8 mouse cellular contexts compared by ENCODE assay signal in genomic region chr12:105248763-105249233, GRCm38 (mm10). TPM values are rescaled to one million over a fixed set of nuclear protein-coding genes. Genes with fewer than 3 reads are reported as not detected.
DNase-seq lines count a peak whose midpoint lies in the region; ATAC-seq lines count a peak whose summit lies in the region.

No protein-coding gene starts in this region.

- H3K27me3 ChIP-seq in lung, embryonic 15.5 days = no peaks in the 10 kb centered on the region
- no peaks in the 10 kb centered on the region for H3K27me3 ChIP-seq in embryonic facial prominence, embryonic 14.5 days (replicated peaks; ENCODE audit: control insufficient read depth, insufficient read depth, low read length)
- H3K27me3 ChIP-seq in midbrain, embryonic 10.5 days (ENCODE audit: low read depth, poor library complexity, severe bottlenecking) = no peaks in the 10 kb centered on the region

- peak; percentile 64; the same call in 1 of the 2 replicates for ATAC-seq in lung, embryonic 15.5 days (ENCODE audit: borderline replicate concordance, extremely low read depth, low FRiP score, low TSS enrichment)
- ATAC-seq in embryonic facial prominence, embryonic 14.5 days (ENCODE audit: low read depth) = peak; percentile 44; the same call in 1 of the 2 replicates
- no peak for ATAC-seq in inflammation-experienced regulatory T-cells, adult 6 months

- H3K4me1 ChIP-seq in lung, embryonic 15.5 days = peaks cover 12% of the 10 kb centered on the region
- H3K4me1 ChIP-seq in embryonic facial prominence, embryonic 14.5 days (ENCODE audit: control insufficient read depth, insufficient read depth, low read length) = peaks cover 6% of the 10 kb centered on the region; the same call in 1 of the 2 replicates
- H3K4me1 ChIP-seq in midbrain, embryonic 10.5 days = peaks cover 38% of the 10 kb centered on the region

- no peak overlapping the region for H3K27ac ChIP-seq in lung, embryonic 15.5 days
- no peak overlapping the region for H3K27ac ChIP-seq in embryonic facial prominence, embryonic 14.5 days (replicated peaks; ENCODE audit: low read depth, low read length)
- H3K27ac ChIP-seq in midbrain, embryonic 10.5 days (replicated peaks) = peak overlapping the region; percentile 70

- no peak for DNase-seq in lung, postnatal 25 days (ENCODE audit: low spot score)
- DNase-seq in embryonic facial prominence, embryonic 14.5 days (ENCODE audit: low spot score) = peak; percentile 43
- peak; percentile 4 for DNase-seq in kidney, adult 11 months
- DNase-seq in midbrain, embryonic 10.5 days (ENCODE audit: low spot score) = peak; percentile 31
- DNase-seq in c-Kit-positive CD71-positive TER-119-positive erythroid progenitor cells, embryonic 14.5 days (ENCODE audit: low spot score) = no peak
- DNase-seq in urinary bladder, postnatal 10 days (ENCODE audit: low spot score) = no peak

- WGBS in lung, embryonic 15.5 days = 2% methylated on average over 9 of the region's 9 CpGs
- WGBS in embryonic facial prominence, embryonic 14.5 days = 7% methylated on average over 8 of the region's 9 CpGs
- WGBS in midbrain, embryonic 10.5 days = 18% methylated on average over 9 of the region's 9 CpGs

- H3K4me2 ChIP-seq in lung, embryonic 15.5 days = peak overlapping the region; percentile 38
- peak overlapping the region; percentile 29; the same call in 1 of the 2 replicates for H3K4me2 ChIP-seq in embryonic facial prominence, embryonic 14.5 days (ENCODE audit: low read depth, low read length)

- H3K4me3 ChIP-seq in lung, embryonic 15.5 days = 0 out of 2 replicates have a peak overlapping the region, but pooled peaks have one; percentile 9
- H3K4me3 ChIP-seq in embryonic facial prominence, embryonic 14.5 days (ENCODE audit: low read depth, low read length) = no peak overlapping the region
- peak overlapping the region; percentile 24; the same call in 1 of the 2 replicates for H3K4me3 ChIP-seq in midbrain, embryonic 10.5 days

- H3K36me3 ChIP-seq in lung, embryonic 15.5 days = no peaks in the 10 kb centered on the region
- no peaks in the 10 kb centered on the region for H3K36me3 ChIP-seq in embryonic facial prominence, embryonic 14.5 days (ENCODE audit: control insufficient read depth, insufficient read depth, low read length)
- no peaks in the 10 kb centered on the region for H3K36me3 ChIP-seq in midbrain, embryonic 10.5 days

- H3K9me3 ChIP-seq in lung, embryonic 15.5 days = no peaks in the 10 kb centered on the region
- H3K9me3 ChIP-seq in embryonic facial prominence, embryonic 14.5 days (ENCODE audit: control insufficient read depth, low read length) = no peaks in the 10 kb centered on the region
- H3K9me3 ChIP-seq in midbrain, embryonic 10.5 days (replicated peaks) = no peaks in the 10 kb centered on the region

- no peak overlapping the region for H3K9ac ChIP-seq in lung, embryonic 15.5 days
- no peak overlapping the region for H3K9ac ChIP-seq in embryonic facial prominence, embryonic 14.5 days (ENCODE audit: low read depth, low read length)

RNA-seq across cellular contexts. Expression of gene Tcl1, which starts 26.2 kb away (rescaled TPM):
- polyA plus RNA-seq in lung, embryonic 15.5 days (2015; fragmentation: Nextera tagmentation; extraction: Ambion mirVana) = not detected in 2 replicates
- polyA plus RNA-seq in embryonic facial prominence, embryonic 14.5 days (2014; fragmentation: Nextera tagmentation; extraction: Ambion mirVana) = not detected in 2 replicates
- not detected in 2 replicates for polyA plus RNA-seq in midbrain, embryonic 10.5 days (2016; fragmentation: Nextera tagmentation; extraction: Ambion mirVana)
- not detected for polyA plus RNA-seq in inflammation-experienced regulatory T-cells, adult 6 months (2017; shearing (Covaris generic))

RNA-seq across cellular contexts. Expression of gene Tcl1b4, which starts 47.0 kb away (rescaled TPM):
- polyA plus RNA-seq in lung, embryonic 15.5 days (2015; fragmentation: Nextera tagmentation; extraction: Ambion mirVana) = not detected in 2 replicates
- polyA plus RNA-seq in embryonic facial prominence, embryonic 14.5 days (2014; fragmentation: Nextera tagmentation; extraction: Ambion mirVana) = not detected in 2 replicates
- polyA plus RNA-seq in midbrain, embryonic 10.5 days (2016; fragmentation: Nextera tagmentation; extraction: Ambion mirVana) = not detected in 2 replicates
- not detected for polyA plus RNA-seq in inflammation-experienced regulatory T-cells, adult 6 months (2017; shearing (Covaris generic))

RNA-seq across cellular contexts. Expression of gene Tcl1b3, which starts 58.0 kb away (rescaled TPM):
- polyA plus RNA-seq in lung, embryonic 15.5 days (2015; fragmentation: Nextera tagmentation; extraction: Ambion mirVana) = not detected in 2 replicates
- polyA plus RNA-seq in embryonic facial prominence, embryonic 14.5 days (2014; fragmentation: Nextera tagmentation; extraction: Ambion mirVana) = not detected in 2 replicates
- not detected in 2 replicates for polyA plus RNA-seq in midbrain, embryonic 10.5 days (2016; fragmentation: Nextera tagmentation; extraction: Ambion mirVana)
- not detected for polyA plus RNA-seq in inflammation-experienced regulatory T-cells, adult 6 months (2017; shearing (Covaris generic))

Comparison
In these comparisons a context has a peak if more than half of its experiments do, and no peak if none do; other contexts are left out.
1. DNase-seq: peak in embryonic facial prominence, embryonic 14.5 days (single experiment), kidney, adult 11 months (single experiment) and midbrain, embryonic 10.5 days (single experiment); none in lung, postnatal 25 days (single experiment), c-Kit-positive CD71-positive TER-119-positive erythroid progenitor cells, embryonic 14.5 days (single experiment) and urinary bladder, postnatal 10 days (single experiment).